Mouse (Mus musculus) spleen, adult 2 months (tissue): ENCODE results near the gene Cd70. TPM values are rescaled to one million over a fixed set of nuclear protein-coding genes. Genes with fewer than 3 reads are reported as not detected.

Source experiments
- DNase-seq, 2 experiments: peaks; one replicate each; pipeline versions ENCODE4 v3.0.0 to v3.0.0-alpha.2; 2012 to 2021; ENCODE audit warnings: low spot score in 2 of 2, low read depth in 1 of 2
- H3K27ac ChIP-seq: fragments of 200-500 bp; 2 replicates; pipeline ENCODE4 v1.5.1; 2012; ENCODE audit warnings: low read length, inconsistent platforms; ENCODE audit not compliant: insufficient read depth
- H3K27me3 ChIP-seq: fragments of 200-500 bp; 2 replicates; pipeline ENCODE4 v1.6.1; 2012; ENCODE audit warnings: mild to moderate bottlenecking, moderate library complexity, low read length, inconsistent platforms; ENCODE audit not compliant: control insufficient read depth, insufficient read depth
- H3K36me3 ChIP-seq: fragments of 200-500 bp; 2 replicates; pipeline ENCODE4 v1.6.1; 2012; ENCODE audit warnings: mild to moderate bottlenecking, low read length, inconsistent platforms; ENCODE audit not compliant: control insufficient read depth, insufficient read depth
- H3K4me1 ChIP-seq: fragments of 200-500 bp; 2 replicates; pipeline ENCODE4 v1.6.1; 2011; ENCODE audit warnings: inconsistent platforms; ENCODE audit not compliant: control insufficient read depth, insufficient read depth, insufficient read length
- H3K4me3 ChIP-seq: fragments of 200-500 bp; 2 replicates; pipeline ENCODE4 v1.5.1; 2011; ENCODE audit warnings: mild to moderate bottlenecking, inconsistent platforms; ENCODE audit not compliant: insufficient read depth, insufficient read length; ENCODE audit errors: extremely low read depth
- CTCF ChIP-seq: fragments of 200-500 bp; IDR thresholded peaks from 2 replicates; pipeline ENCODE4 v1.5.1; 2011; ENCODE audit warnings: mild to moderate bottlenecking, inconsistent platforms; ENCODE audit not compliant: insufficient read depth, insufficient read length, insufficient replicate concordance; ENCODE audit errors: extremely low read depth
- POLR2A ChIP-seq: fragments of 200-500 bp; IDR thresholded peaks from 2 replicates; pipeline ENCODE4 v1.6.1; 2011; ENCODE audit warnings: low read depth, low read length, inconsistent platforms
- WGBS: fragments of 180-500 bp; shearing (Covaris S2); methylation state at CpG from one replicate; pipeline ENCODE4 v1.1.7; 2018; 5-methylcytosine and 5-hydroxymethylcytosine counted together
- polyA plus RNA-seq: library from polyadenylated mRNA; depleted of rRNA; stranded (reverse); fragments of >200 nt; gene quantifications from 2 replicates; pipeline ENCODE4 v1.2.3, GENCODE M21; 2012

Gene Cd70
- polyA plus RNA-seq, 1 experiment = 0.36 TPM

DNA sequence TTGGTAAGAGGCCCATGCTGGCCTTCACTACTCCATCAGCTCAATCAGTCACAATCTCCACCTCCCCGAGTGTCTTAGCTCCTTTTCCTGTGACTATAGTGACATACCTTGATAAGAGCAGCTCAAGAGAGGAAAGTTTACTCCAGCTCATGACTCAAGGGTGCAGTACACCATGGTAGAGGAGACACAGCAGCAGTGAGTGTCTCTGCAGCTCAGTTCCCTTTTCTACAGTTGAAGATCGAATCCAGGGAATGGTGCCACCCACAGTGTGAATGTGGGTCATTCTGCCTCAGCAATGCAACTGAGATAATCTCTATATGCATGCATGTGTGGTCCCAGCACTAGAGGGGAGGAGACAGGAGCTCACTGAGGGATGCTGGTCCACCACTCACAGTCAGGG lies 36.1 kb upstream of the Cd70 start:
- H3K27ac ChIP-seq = no peak overlapping the region
- 64% methylated on average over 2 of the region's 2 CpGs for whole genome bisulfite sequencing
- no peaks in the 10 kb centered on the region for H3K27me3 ChIP-seq
- no peak for DNase-seq
- H3K4me3 ChIP-seq = no peak overlapping the region
- no peaks in the 10 kb centered on the region for H3K36me3 ChIP-seq
- TF ChIP-seq CTCF (no peak), POLR2A (no peak)
- peaks cover 3% of the 10 kb centered on the region; the same call in 1 of the 2 replicates for H3K4me1 ChIP-seq

DNA sequence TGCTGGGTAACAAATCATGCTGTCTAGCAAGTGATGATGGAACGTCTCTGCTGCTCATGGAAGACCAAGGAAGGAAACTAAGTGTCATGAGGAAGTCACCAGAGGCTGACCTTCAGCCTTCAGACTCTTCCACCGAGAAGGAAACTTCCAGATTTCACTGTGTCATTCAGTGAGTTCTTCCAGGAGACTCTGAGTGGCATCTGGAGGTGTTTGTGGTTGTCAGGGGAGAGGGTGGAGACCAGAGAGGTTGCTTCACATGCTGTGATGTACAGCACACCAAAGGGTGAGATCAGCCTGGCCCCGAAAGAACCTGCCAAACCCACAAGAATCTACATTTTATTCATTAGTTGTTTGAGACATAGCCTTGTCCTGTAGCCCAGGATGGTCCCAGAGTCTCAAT lies 33.3 kb upstream of the Cd70 start:
- WGBS = 32% methylated on average over 3 of the region's 3 CpGs
- no peak for DNase-seq
- Histone ChIP-seq H3K36me3 (no peaks in the 10 kb centered on the region), H3K27ac (no peak overlapping the region), H3K4me1 (no peaks in the 10 kb centered on the region), H3K27me3 (no peaks in the 10 kb centered on the region), H3K4me3 (no peak overlapping the region)
- TF ChIP-seq CTCF (no peak), POLR2A (no peak)

- peak in 1 of 2 experiments; percentile 26 for DNase-seq
- WGBS = 39% methylated on average over 8 of the region's 8 CpGs
- Histone ChIP-seq H3K27ac (no peak overlapping the region), H3K36me3 (no peaks in the 10 kb centered on the region), H3K4me1 (no peaks in the 10 kb centered on the region), H3K27me3 (no peaks in the 10 kb centered on the region), H3K4me3 (no peak overlapping the region)
- no peak for TF ChIP-seq POLR2A
- TF ChIP-seq CTCF = peak; percentile 61; the same call in 1 of the 2 replicates
Measured at GRCm38 (mm10) chr17:57180363-57180762, 30.8 kb upstream of the Cd70 start.

DNA sequence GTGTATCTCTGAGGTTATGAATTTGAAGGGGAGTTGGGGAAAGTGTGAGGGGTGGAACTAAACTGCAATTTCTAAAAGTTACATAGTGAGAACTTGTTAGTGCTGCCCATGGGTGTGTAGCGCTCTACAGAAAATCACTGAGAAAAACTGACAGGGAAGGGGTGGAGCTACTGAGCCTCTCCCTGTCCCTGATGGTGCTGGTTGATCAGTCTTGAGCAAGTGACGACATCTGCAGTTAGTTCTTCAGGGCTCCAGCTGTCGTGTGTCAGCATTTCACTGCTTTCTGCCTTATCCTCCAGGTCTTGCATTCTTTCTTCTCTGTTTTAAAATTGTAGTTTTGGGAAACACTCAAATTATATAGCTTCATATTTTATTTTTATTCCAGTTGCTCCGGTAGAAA lies 23.8 kb upstream of the Cd70 start:
- TF ChIP-seq POLR2A = no peak
- TF ChIP-seq CTCF = no peak
- Histone ChIP-seq H3K4me1 (no peaks in the 10 kb centered on the region), H3K27me3 (no peaks in the 10 kb centered on the region; the same call in 1 of the 2 replicates), H3K36me3 (no peaks in the 10 kb centered on the region), H3K4me3 (no peak overlapping the region), H3K27ac (no peak overlapping the region)
- no peak for DNase-seq
- 68% methylated on average over 4 of the region's 4 CpGs for WGBS

DNA sequence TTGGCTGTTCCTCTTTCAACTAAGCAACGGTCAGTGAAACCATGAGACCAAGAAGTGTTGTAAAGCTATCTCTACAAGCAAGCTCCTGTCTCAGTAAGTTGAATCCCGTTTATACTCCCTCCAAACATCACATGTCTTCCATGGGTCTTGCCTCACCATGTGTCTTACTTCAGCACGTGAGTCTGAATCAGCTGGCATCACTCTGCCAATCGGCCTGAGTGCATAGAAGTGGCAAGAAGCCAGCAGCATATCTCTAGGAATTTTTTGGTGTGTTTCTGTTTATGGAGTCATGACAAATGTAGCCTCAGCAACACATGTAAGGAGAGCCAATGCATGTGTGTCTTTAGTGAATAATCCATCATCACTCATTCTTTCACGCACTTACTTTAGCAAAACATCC lies 22.8 kb upstream of the Cd70 start:
- no peak for DNase-seq
- Histone ChIP-seq H3K36me3 (no peaks in the 10 kb centered on the region), H3K27me3 (no peaks in the 10 kb centered on the region; the same call in 1 of the 2 replicates), H3K27ac (no peak overlapping the region), H3K4me3 (no peak overlapping the region), H3K4me1 (no peaks in the 10 kb centered on the region)
- TF ChIP-seq CTCF (no peak), POLR2A (no peak)
- WGBS = 77% methylated on average over 5 of the region's 5 CpGs

DNA sequence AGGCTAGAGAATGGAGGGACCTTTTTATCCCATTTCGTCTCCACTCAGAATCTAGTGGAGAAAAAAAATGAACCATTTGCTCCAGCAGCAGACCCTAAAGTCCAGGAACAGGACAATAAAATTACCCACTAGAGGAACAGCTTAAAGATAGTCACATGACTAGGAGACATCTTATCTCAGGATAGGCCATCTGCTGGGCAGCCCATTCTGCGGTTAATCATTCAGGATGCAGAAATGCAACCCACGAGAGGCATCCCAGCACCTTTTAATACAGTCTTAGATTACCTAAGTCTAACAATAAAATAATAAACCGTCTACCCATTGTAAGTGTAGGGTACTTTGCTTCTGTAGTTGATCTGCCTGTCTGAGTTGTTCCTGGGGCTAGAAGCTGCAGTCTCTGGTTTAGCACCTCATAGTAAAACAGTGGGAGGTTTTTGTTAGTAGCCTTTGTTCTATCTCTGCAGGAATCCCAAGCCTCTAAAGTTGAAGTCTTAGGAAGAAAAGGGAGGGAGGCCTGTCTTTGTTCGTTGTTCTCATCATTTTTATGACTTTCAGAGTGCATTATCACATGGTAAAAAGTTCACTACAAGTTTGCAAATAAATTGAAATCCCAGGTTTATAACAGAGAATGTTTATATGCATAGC lies 21.2 kb upstream of the Cd70 start:
- no peak overlapping the region for H3K4me3 ChIP-seq
- no peak for TF ChIP-seq CTCF
- no peak for DNase-seq
- no peaks in the 10 kb centered on the region; the same call in 1 of the 2 replicates for H3K4me1 ChIP-seq
- H3K27me3 ChIP-seq = no peaks in the 10 kb centered on the region; the same call in 1 of the 2 replicates
- no peaks in the 10 kb centered on the region for H3K36me3 ChIP-seq
- 77% methylated on average over 5 of the region's 5 CpGs for WGBS
- H3K27ac ChIP-seq = no peak overlapping the region

DNA sequence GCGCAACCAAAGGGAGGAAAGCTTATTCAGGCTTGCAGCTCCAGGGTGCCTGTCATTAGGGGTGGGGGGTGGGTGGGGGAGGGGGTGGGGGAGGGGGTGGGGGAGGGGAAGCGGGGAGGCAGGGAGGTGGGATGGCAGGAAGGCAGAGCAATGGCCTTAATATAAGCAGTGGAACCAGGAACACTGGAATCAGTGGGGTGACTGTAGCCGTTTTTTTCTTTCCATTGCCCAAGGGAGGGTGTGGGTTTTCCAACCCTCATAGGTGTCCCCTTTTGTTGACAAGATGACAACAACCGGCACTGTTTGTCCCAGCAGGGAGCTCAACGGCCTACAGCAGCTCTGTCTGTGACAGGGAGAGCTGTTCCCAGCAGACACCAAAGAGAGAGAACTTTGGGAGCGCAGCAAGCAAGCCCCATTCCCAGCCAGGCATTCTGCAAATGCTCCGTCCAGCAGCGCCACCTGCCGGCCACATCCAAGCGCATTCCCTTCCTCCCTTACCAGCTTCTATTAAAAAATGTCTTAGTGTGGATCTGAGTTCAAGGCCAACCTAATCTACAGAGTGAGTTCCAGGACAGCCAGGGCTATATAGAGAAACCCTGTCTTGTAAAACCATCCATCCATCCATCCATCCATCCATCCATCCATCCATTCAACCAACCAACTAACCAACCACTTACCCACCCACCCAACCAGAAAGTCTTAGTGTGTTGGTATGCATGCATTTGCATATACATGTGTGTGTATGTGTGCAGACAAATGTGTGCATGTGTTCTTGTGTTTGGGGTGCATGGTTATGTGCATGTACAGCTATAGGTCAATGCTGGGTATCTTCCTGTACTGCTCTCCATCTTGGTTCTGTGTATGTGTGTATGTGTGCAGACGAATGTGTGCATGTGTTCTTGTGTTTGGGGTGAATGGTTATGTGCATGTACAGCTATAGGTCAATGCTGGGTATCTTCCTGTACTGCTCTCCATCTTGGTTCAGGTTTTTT lies 17.5 kb upstream of the Cd70 start:
- WGBS = 19% methylated on average over 10 of the region's 11 CpGs
- TF ChIP-seq CTCF (peak; percentile 95), POLR2A (no peak)
- H3K4me3 ChIP-seq = no peak overlapping the region
- DNase-seq = peak; percentile 32 to 79
- no peak overlapping the region for H3K27ac ChIP-seq
- H3K36me3 ChIP-seq = no peaks in the 10 kb centered on the region
- no peaks in the 10 kb centered on the region; the same call in 1 of the 2 replicates for H3K4me1 ChIP-seq
- no peaks in the 10 kb centered on the region; the same call in 1 of the 2 replicates for H3K27me3 ChIP-seq
